ENCODE assay signal across 10 mouse cellular contexts in the genomic region with DNA sequence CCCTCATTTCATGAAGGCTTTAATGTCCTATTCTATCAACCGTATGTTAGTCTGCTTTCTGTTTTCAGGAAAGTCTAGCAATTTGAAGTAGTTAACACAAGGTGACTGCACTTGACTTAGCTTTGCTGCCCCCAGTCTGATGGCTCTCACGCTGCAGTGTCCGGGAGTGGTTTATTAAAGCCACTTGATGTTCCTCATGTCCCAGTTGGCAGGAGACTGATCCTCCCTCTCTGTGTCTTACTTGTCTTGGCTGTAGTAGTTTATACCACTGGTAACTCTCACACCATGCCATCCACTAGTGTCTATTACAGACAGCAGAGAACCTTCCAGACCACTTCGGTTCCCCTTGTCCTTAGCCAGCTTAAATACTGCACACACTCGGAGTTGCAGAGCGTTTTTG.
"Had no signal": no experiment of that assay in that cellular context is flagged by ENCODE, and none has a peak within 500 bp of the region (broad histone marks: within the 10 kb centered on the region; RNA-seq: fewer than 3 reads in every experiment).

No protein-coding gene starts in this region.

- H3K4me2 ChIP-seq: kidney, embryonic 15.5 days; limb, embryonic 15.5 days; midbrain, embryonic 12.5 days had no signal

- H3K36me3 ChIP-seq: kidney, embryonic 15.5 days; limb, embryonic 15.5 days; midbrain, embryonic 12.5 days had no signal

- H3K27me3 ChIP-seq: kidney, embryonic 15.5 days; limb, embryonic 15.5 days; midbrain, embryonic 12.5 days had no signal

- H3K9me3 ChIP-seq: kidney, embryonic 15.5 days; limb, embryonic 15.5 days; midbrain, embryonic 12.5 days had no signal

- H3K4me3 ChIP-seq: kidney, embryonic 15.5 days; limb, embryonic 15.5 days; midbrain, embryonic 12.5 days had no signal

- DNase-seq: kidney, postnatal 14 days; lung, adult 18-20 months; spleen, adult 18-20 months; thymus, adult 18-20 months; thymus, postnatal 14 days had no signal

- H3K9ac ChIP-seq: kidney, embryonic 15.5 days; limb, embryonic 15.5 days; liver, embryonic 14.5 days; midbrain, embryonic 12.5 days had no signal

- H3K27ac ChIP-seq: kidney, embryonic 15.5 days; limb, embryonic 15.5 days; liver, embryonic 14.5 days; midbrain, embryonic 12.5 days had no signal

- H3K4me1 ChIP-seq: kidney, embryonic 15.5 days; midbrain, embryonic 12.5 days had no signal

- ATAC-seq: midbrain, embryonic 16.5 days had no signal
